ENCODE assay signal across 12 mouse cellular contexts in the genomic region with DNA sequence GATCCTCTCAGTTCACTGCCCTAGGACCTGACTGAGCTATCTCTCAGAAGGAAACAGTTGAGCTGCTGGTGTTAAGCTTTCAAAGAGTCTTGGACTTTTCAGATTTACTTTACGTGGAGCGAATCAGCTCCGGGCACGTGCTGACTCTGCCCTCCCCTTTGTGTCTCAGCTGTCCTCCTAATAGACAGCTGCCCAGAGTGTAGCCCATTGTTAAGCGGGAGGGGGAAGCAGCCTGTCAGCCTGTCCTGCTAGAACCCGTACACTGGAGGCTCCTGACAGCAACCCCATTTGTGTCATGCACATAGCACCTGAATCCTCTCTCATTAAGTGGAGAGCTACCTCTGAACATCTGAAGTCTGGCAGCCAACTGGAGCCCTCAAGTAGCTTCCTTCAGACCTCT.
"Had no signal": no experiment of that assay in that cellular context is flagged by ENCODE, and none has a peak within 500 bp of the region (broad histone marks: within the 10 kb centered on the region; RNA-seq: fewer than 3 reads in every experiment).

No protein-coding gene starts in this region.

- DNase-seq: kidney, adult 18-20 months; kidney, postnatal 14 days; lung, embryonic 14.5 days; lung, postnatal 10 days; right cerebral cortex, adult 18-20 months; right cerebral cortex, postnatal 25 days; thymus, postnatal 4 days had no signal

- H3K9me3 ChIP-seq: kidney, embryonic 15.5 days; limb, embryonic 15.5 days; liver, embryonic 12.5 days; neural tube, embryonic 13.5 days had no signal

- H3K4me1 ChIP-seq: limb, embryonic 15.5 days; liver, embryonic 12.5 days had no signal

- H3K9ac ChIP-seq: kidney, embryonic 15.5 days; limb, embryonic 15.5 days; liver, embryonic 12.5 days; lung, embryonic 14.5 days; neural tube, embryonic 13.5 days had no signal

- H3K27ac ChIP-seq: kidney, embryonic 15.5 days; limb, embryonic 15.5 days; liver, embryonic 12.5 days; neural tube, embryonic 13.5 days had no signal

- H3K36me3 ChIP-seq: kidney, embryonic 15.5 days; limb, embryonic 15.5 days; liver, embryonic 12.5 days; neural tube, embryonic 13.5 days had no signal

- H3K27me3 ChIP-seq: limb, embryonic 15.5 days; neural tube, embryonic 13.5 days had no signal

- H3K4me2 ChIP-seq: kidney, embryonic 15.5 days; limb, embryonic 15.5 days; liver, embryonic 12.5 days; lung, embryonic 14.5 days; neural tube, embryonic 13.5 days had no signal

- ATAC-seq: liver, embryonic 12.5 days had no signal

- H3K4me3 ChIP-seq: kidney, embryonic 15.5 days; limb, embryonic 15.5 days; liver, embryonic 12.5 days; myocyte; neural tube, embryonic 13.5 days had no signal
